Mouse (Mus musculus) kidney, adult 2 months (tissue): ENCODE data around the gene Gm35315. TPM values are rescaled to one million over a fixed set of nuclear protein-coding genes. Genes with fewer than 3 reads are reported as not detected.
A peak's percentile ranks its signal among the peaks of the same experiment; 100 is the strongest.

Experiments used
- DNase-seq: peaks from one replicate; pipeline ENCODE4 v3.0.0; 2021
- H3K27ac ChIP-seq: fragments of 200-500 bp; 2 replicates; pipeline ENCODE4 v1.5.1; 2012; ENCODE audit warnings: low read depth, low read length, control low read depth, inconsistent platforms; ENCODE audit not compliant: insufficient read depth
- H3K27me3 ChIP-seq: fragments of 200-500 bp; replicated peaks from 2 replicates; pipeline ENCODE4 v1.6.1; 2012; ENCODE audit warnings: mild to moderate bottlenecking, moderate library complexity, low read length, inconsistent platforms; ENCODE audit not compliant: control insufficient read depth, insufficient read depth
- H3K36me3 ChIP-seq: fragments of 200-500 bp; 2 replicates; pipeline ENCODE4 v1.6.1; 2012; ENCODE audit warnings: mild to moderate bottlenecking, moderate library complexity, low read length, inconsistent platforms; ENCODE audit not compliant: control insufficient read depth, insufficient read depth
- H3K4me1 ChIP-seq: fragments of 200-500 bp; 2 replicates; pipeline ENCODE4 v1.6.1; 2011; ENCODE audit warnings: low read length; ENCODE audit not compliant: control insufficient read depth, insufficient read depth
- H3K4me3 ChIP-seq: fragments of 200-500 bp; 2 replicates; pipeline ENCODE4 v1.5.1; 2011; ENCODE audit warnings: mild to moderate bottlenecking, low read depth, low read length, control low read depth; ENCODE audit not compliant: insufficient read depth
- CTCF ChIP-seq: fragments of 200-500 bp; conservative IDR thresholded peaks from 2 replicates; pipeline ENCODE4 v1.5.1; 2011; ENCODE audit warnings: low read depth, mild to moderate bottlenecking, control low read depth, low read length, moderate library complexity, mixed read lengths; ENCODE audit not compliant: insufficient read depth, insufficient read length
- POLR2A ChIP-seq: fragments of 200-500 bp; IDR thresholded peaks from one replicate; pipeline ENCODE4 v1.6.1; 2011; ENCODE audit warnings: low read depth, low read length, control low read depth
- WGBS: fragments of 180-500 bp; shearing (Covaris S2); methylation state at CpG from one replicate; pipeline ENCODE4 v1.1.7; 2018; 5-methylcytosine and 5-hydroxymethylcytosine counted together
- polyA plus RNA-seq: library from polyadenylated mRNA; depleted of rRNA; stranded (reverse); fragments of >200 nt; gene quantifications from 2 replicates; pipeline ENCODE4 v1.2.3, GENCODE M21; 2012; rRNA removed

Gm35315 gene
- polyA plus RNA-seq, result 0.04 and 0.11 TPM in 2 replicates

DNA sequence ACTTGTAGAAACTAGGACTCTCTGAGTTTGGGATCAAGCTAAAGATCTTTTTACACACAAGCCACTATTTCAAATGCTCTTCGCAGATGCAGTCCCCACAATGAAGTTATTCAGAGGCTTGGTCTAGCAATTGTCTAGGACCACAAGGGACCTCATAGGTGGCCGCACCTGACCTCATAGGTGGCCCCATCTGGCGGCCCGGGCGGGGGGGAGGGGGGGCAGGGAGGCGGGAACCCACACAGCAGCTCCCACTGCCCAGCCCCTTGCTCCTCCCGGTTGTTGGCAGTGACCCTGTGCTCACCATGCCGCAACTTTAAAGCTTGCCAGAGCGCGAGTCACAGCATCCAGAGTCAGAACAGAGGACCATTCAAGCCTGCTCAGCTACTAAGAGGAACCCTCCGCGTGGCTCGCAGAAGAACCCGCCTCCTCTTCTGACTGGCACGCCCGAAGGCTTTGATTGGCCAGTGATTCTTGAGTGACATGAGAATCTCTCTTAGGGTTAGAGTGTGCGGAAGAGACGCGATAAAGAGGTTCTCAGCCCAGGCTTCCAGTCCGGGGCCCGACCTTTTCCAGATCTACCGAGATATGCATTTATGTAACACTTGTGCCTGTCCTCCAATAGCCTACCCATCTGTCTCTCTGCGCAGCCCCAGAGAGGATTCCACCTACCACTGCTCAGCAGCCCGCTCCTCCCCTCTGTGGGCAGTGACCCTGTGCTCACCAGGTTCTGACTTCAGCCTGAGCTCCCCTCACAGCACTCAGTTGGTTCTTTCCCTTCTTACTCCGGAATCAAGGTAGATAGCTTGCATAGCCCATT, at the start of gene Gm35315:
Gene Gm35315 (minus strand): TSS at position 391 of the 817 bp plus-strand sequence.
- H3K4me3 ChIP-seq, result peak within 1 kb of the TSS; percentile 63
- H3K27me3 ChIP-seq, result no peaks in the 10 kb centered on the region
- 2% methylated on average over 25 of the region's 25 CpGs for WGBS
- DNase-seq, result peak; percentile 94
- peak within 1 kb of the TSS; percentile 30 for H3K27ac ChIP-seq
- no peaks in the 10 kb centered on the region for H3K36me3 ChIP-seq
- H3K4me1 ChIP-seq, result no peaks in the 10 kb centered on the region
- no peak for TF ChIP-seq POLR2A

DNA sequence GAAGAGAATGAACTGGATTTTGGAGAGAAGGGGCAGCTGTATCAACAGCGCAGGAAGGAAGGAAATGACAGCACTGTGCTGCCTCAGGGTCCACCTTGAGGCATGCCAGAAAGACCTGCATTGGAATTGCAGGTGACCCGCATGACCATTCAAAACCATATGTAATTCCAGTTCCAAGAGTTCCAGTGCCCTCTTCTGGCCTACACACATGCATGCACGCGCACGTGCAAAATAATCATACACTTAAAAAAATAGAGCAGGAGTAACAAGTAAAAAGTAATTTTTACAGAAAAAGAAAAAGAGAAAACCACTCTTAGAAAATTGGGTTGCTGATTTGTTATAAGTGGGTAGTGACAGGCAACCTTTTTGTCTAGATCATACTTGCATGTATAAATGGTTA, 48.8 kb upstream of the Gm35315 start:
- Histone ChIP-seq H3K4me1 (no peaks in the 10 kb centered on the region), H3K27ac (no peak overlapping the region), H3K27me3 (no peaks in the 10 kb centered on the region), H3K36me3 (peaks cover 1% of the 10 kb centered on the region; the same call in 1 of the 2 replicates), H3K4me3 (no peak overlapping the region)
- 81% methylated on average over 5 of the region's 5 CpGs for WGBS
- peak; percentile 18 for DNase-seq
- TF ChIP-seq CTCF, result peak; percentile 55
- no peak for TF ChIP-seq POLR2A

DNA sequence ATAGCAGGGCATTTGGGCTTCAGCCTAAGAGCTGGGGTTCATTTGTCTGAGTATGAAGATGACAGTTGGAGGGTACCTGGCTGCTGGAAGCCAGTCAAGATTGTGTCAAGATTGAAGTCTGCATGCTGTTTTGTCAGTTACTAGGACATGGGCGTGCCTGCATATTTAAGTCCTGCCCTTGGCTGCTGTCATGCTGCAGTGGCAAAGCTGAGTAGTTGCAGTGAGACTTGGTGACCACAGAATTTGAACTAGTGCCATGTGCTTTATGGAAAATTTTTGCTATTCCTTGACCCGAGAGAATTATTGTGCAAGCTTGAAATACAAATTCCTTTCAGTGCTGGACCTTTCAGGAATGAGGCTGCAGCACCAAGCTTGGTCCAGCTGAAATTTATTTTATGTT, 48.1 kb upstream of the Gm35315 start:
- TF ChIP-seq CTCF, result no peak
- no peak for TF ChIP-seq POLR2A
- Histone ChIP-seq H3K27ac (peak overlapping the region; percentile 12; the same call in 1 of the 2 replicates), H3K27me3 (no peaks in the 10 kb centered on the region), H3K36me3 (peaks cover 1% of the 10 kb centered on the region; the same call in 1 of the 2 replicates), H3K4me1 (no peaks in the 10 kb centered on the region), H3K4me3 (no peak overlapping the region)
- WGBS, result 58% methylated on average over 2 of the region's 2 CpGs
- peak; percentile 55 for DNase-seq

DNA sequence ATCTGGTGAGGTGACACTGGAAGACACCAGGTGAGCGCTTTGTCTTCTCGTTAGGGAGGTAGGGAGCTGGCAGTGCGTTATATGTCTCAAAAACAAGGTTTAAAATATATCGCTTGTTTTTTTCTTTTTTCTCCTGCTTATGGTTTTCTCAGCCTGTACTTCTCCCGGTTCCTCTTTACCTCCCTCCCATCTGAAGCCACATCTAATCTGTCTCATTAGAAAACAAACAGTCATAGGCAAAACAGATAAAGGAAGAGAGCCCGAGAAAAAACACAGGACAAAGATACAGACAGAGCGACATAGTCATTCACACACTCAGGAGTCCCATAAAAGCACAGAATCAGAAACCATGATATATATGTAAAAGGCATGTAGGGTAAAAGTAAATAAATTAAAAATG, 46.2 kb upstream of the Gm35315 start:
- 93% methylated on average over 7 of the region's 7 CpGs for WGBS
- no peak for DNase-seq
- Histone ChIP-seq H3K36me3 (0 out of 2 replicates have a peak, but pooled peaks cover 1% of the 10 kb centered on the region), H3K27ac (no peak overlapping the region), H3K4me3 (no peak overlapping the region), H3K4me1 (no peaks in the 10 kb centered on the region), H3K27me3 (no peaks in the 10 kb centered on the region)
- TF ChIP-seq POLR2A (no peak), CTCF (no peak)

DNA sequence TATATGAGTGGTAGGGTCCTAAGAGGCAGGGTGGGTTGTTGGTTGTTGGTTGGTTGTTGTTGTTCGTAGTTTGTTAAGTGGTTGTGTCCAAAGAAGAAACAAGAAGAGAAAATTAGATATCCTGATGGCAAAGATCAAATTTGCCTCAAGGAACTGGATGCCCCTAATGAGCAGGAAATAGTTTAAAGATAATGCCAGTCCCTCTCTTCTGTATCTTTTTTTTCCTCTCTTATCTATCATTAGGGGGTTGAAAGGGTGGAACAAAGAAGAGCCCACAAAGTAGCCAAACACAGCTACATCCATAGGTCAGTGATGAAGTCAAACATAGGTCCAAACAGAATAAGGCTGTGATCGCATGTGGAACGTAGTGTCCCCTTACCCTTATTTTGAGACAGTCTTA, 45.1 kb upstream of the Gm35315 start:
- no peaks in the 10 kb centered on the region for H3K4me1 ChIP-seq
- no peak for DNase-seq
- H3K4me3 ChIP-seq, result no peak overlapping the region
- H3K27ac ChIP-seq, result no peak overlapping the region
- WGBS, result 96% methylated on average over 3 of the region's 3 CpGs
- TF ChIP-seq POLR2A (no peak), CTCF (no peak)
- no peaks in the 10 kb centered on the region for H3K36me3 ChIP-seq
- no peaks in the 10 kb centered on the region for H3K27me3 ChIP-seq

- no peak for DNase-seq
- 95% methylated on average over 3 of the region's 3 CpGs for WGBS
- H3K27ac ChIP-seq, result no peak overlapping the region
- no peak overlapping the region for H3K4me3 ChIP-seq
- no peaks in the 10 kb centered on the region for H3K36me3 ChIP-seq
- TF ChIP-seq POLR2A (no peak), CTCF (no peak)
- no peaks in the 10 kb centered on the region for H3K4me1 ChIP-seq
- no peaks in the 10 kb centered on the region for H3K27me3 ChIP-seq
These were observed 43.6 kb upstream of the Gm35315 start for GRCm38 (mm10) chr5:110137816-110138215.

GRCm38 (mm10) chr5:110136087-110136464, 41.9 kb upstream of the Gm35315 start:
- Histone ChIP-seq H3K27ac (0 out of 2 replicates have a peak overlapping the region, but pooled peaks have one; percentile 4), H3K36me3 (no peaks in the 10 kb centered on the region), H3K4me1 (no peaks in the 10 kb centered on the region), H3K27me3 (no peaks in the 10 kb centered on the region), H3K4me3 (peak overlapping the region; percentile 77)
- TF ChIP-seq CTCF (no peak), POLR2A (no peak)
- DNase-seq, result no peak
- WGBS, result 3% methylated on average over 18 of the region's 18 CpGs
